Mouse (Mus musculus) CH12.LX (cell line): Measurements from ENCODE around the gene Exosc8. TPM values are rescaled to one million over a fixed set of nuclear protein-coding genes. Genes with fewer than 3 reads are reported as not detected.
A peak's percentile ranks its signal among the peaks of the same experiment; 100 is the strongest.

ENCODE experiments used
- DNase-seq: peaks from one replicate; pipeline ENCODE4 v3.0.0-alpha.2; 2013; ENCODE audit errors: extremely low read depth
- H3K27ac ChIP-seq: 2 replicates; pipeline ENCODE4 v1.5.1; 2012; ENCODE audit warnings: low read depth, mild to moderate bottlenecking, control low read depth, moderate library complexity; ENCODE audit not compliant: insufficient read depth
- H3K27me3 ChIP-seq: replicated peaks from 2 replicates; pipeline ENCODE3; 2012; ENCODE audit warnings: inconsistent platforms
- H3K36me3 ChIP-seq, 2 experiments: replicated peaks in 1 of 2; 2 replicates each; pipeline versions ENCODE3 to v1.6.1; 2012; ENCODE audit warnings: inconsistent platforms in 1 of 2, low read length in 1 of 2, mild to moderate bottlenecking in 1 of 2, mixed read lengths in 1 of 2, moderate library complexity in 1 of 2; ENCODE audit not compliant: control insufficient read depth in 1 of 2, insufficient read depth in 1 of 2
- H3K4me1 ChIP-seq, 2 experiments: 2 replicates each; pipeline ENCODE4 v1.6.1; 2012; ENCODE audit warnings: inconsistent platforms in 1 of 2, moderate library complexity in 1 of 2; ENCODE audit not compliant: insufficient read depth in 2 of 2, control insufficient read depth in 1 of 2
- H3K4me2 ChIP-seq: 2 replicates; pipeline ENCODE4 v1.6.1; 2012; ENCODE audit warnings: low read depth, mild to moderate bottlenecking, control low read depth; ENCODE audit not compliant: poor library complexity, insufficient read depth, severe bottlenecking
- H3K4me3 ChIP-seq, 3 experiments: fragments of 150-350 bp in 1 of 3; sonication (generic) in 1 of 3; replicated peaks in 1 of 3; 2 replicates each; pipeline versions ENCODE3 to v1.5.1; 2011 to 2012; ENCODE audit warnings: low read depth in 2 of 3, low read length in 2 of 3, mild to moderate bottlenecking in 2 of 3, moderate library complexity in 2 of 3, control low read depth in 1 of 3, improper control_type of control experiment in 1 of 3, inconsistent platforms in 1 of 3, mixed read lengths in 1 of 3; ENCODE audit not compliant: poor library complexity in 1 of 3
- H3K79me2 ChIP-seq: replicated peaks from 2 replicates; pipeline ENCODE4 v1.6.1; 2012; ENCODE audit warnings: mild to moderate bottlenecking, moderate library complexity; ENCODE audit not compliant: control insufficient read depth, poor library complexity, insufficient read depth, severe bottlenecking; ENCODE audit errors: extremely low read depth
- H3K9ac ChIP-seq: 2 replicates; pipeline ENCODE4 v1.6.1; 2012; ENCODE audit warnings: low read depth, mild to moderate bottlenecking, control low read depth, moderate library complexity; ENCODE audit not compliant: insufficient read depth
- H3K9me3 ChIP-seq: replicated peaks from 2 replicates; pipeline ENCODE3; 2012; ENCODE audit warnings: low read length, inconsistent platforms, mixed read lengths
- BHLHE40 ChIP-seq: IDR thresholded peaks from 2 replicates; pipeline ENCODE4 v1.6.1; 2011; ENCODE audit warnings: mild to moderate bottlenecking, low read depth, low read length, improper control_type of control experiment
- CTCF ChIP-seq, 2 experiments: IDR thresholded peaks in 1 of 2; conservative IDR thresholded peaks in 1 of 2; 2 replicates each; pipeline ENCODE4 v1.5.1; 2011 to 2012; ENCODE audit warnings: low read depth in 2 of 2, low read length in 2 of 2, improper control_type of control experiment in 1 of 2, inconsistent platforms in 1 of 2, mild to moderate bottlenecking in 1 of 2, moderate library complexity in 1 of 2
- ELF1 ChIP-seq: IDR thresholded peaks from 2 replicates; pipeline ENCODE4 v1.6.1; 2014; ENCODE audit warnings: low read depth, mild to moderate bottlenecking, inconsistent platforms, low read length, improper control_type of control experiment
- ETS1 ChIP-seq: conservative IDR thresholded peaks from 2 replicates; pipeline ENCODE4 v1.6.1; 2012; ENCODE audit warnings: low read depth, mild to moderate bottlenecking, inconsistent platforms, low read length, improper control_type of control experiment, moderate library complexity
- HCFC1 ChIP-seq: IDR thresholded peaks from 2 replicates; pipeline ENCODE4 v1.6.1; 2012; ENCODE audit warnings: low read depth, mild to moderate bottlenecking, inconsistent platforms, low read length, improper control_type of control experiment
- IRF4 ChIP-seq: IDR thresholded peaks from 2 replicates; pipeline ENCODE4 v1.6.1; 2014; ENCODE audit warnings: low read depth, mild to moderate bottlenecking, inconsistent platforms, low read length, improper control_type of control experiment
- MAFK ChIP-seq: IDR thresholded peaks from 2 replicates; pipeline ENCODE4 v1.6.1; 2011; ENCODE audit warnings: low read length, improper control_type of control experiment; ENCODE audit not compliant: insufficient replicate concordance
- MAX ChIP-seq: IDR thresholded peaks from 2 replicates; pipeline ENCODE4 v1.6.1; 2011; ENCODE audit warnings: low read length, improper control_type of control experiment
- MYC ChIP-seq: IDR thresholded peaks from 2 replicates; pipeline ENCODE4 v1.6.1; 2011; ENCODE audit warnings: low read depth, mild to moderate bottlenecking, improper control_type of control experiment, low read length
- NELFE ChIP-seq: IDR thresholded peaks from 2 replicates; pipeline ENCODE4 v1.6.1; 2011; ENCODE audit warnings: low read depth, low read length, improper control_type of control experiment
- NRF1 ChIP-seq: IDR thresholded peaks from 2 replicates; pipeline ENCODE4 v1.6.1; 2014; ENCODE audit warnings: low read depth, mild to moderate bottlenecking, inconsistent platforms, low read length, improper control_type of control experiment, moderate library complexity
- POLR2A ChIP-seq: IDR thresholded peaks from 2 replicates; pipeline ENCODE4 v1.6.1; 2011; ENCODE audit warnings: low read depth, mild to moderate bottlenecking, improper control_type of control experiment, low read length
- POLR2AphosphoS2 ChIP-seq: IDR thresholded peaks from 2 replicates; pipeline ENCODE4 v1.6.1; 2011; ENCODE audit warnings: low read depth, low read length, improper control_type of control experiment
- RAD21 ChIP-seq: IDR thresholded peaks from 2 replicates; pipeline ENCODE4 v1.6.1; 2011; ENCODE audit warnings: low read depth, mild to moderate bottlenecking, low read length, improper control_type of control experiment, moderate library complexity
- RCOR1 ChIP-seq: conservative IDR thresholded peaks from 2 replicates; pipeline ENCODE4 v1.6.1; 2012; ENCODE audit warnings: low read depth, mild to moderate bottlenecking, inconsistent platforms, low read length, improper control_type of control experiment
- SMC3 ChIP-seq: IDR thresholded peaks from 2 replicates; pipeline ENCODE4 v1.6.1; 2011; ENCODE audit warnings: low read depth, low read length, improper control_type of control experiment
- TCF12 ChIP-seq: IDR thresholded peaks from 2 replicates; pipeline ENCODE4 v1.6.1; 2014; ENCODE audit warnings: low read depth, mild to moderate bottlenecking, inconsistent platforms, low read length, improper control_type of control experiment
- ZC3H11A ChIP-seq: IDR thresholded peaks from 2 replicates; pipeline ENCODE4 v1.6.1; 2012; ENCODE audit warnings: low read depth, mild to moderate bottlenecking, inconsistent platforms, low read length, improper control_type of control experiment
- ZMIZ1 ChIP-seq: IDR thresholded peaks from 2 replicates; pipeline ENCODE4 v1.6.1; 2012; ENCODE audit warnings: low read depth, mild to moderate bottlenecking, inconsistent platforms, low read length, improper control_type of control experiment
- dilution Hi-C: fragments of 300-500 bp; cut with MboI; formaldehyde crosslinking; loops from 2 replicates; pipeline ENCODE4 v1.14.3; 2020; ENCODE audit warnings: low sequenced_read_pairs; ENCODE audit not compliant: extremely low pct_unique_long_range_greater_than_20kb, extremely low pct_ligation_motif_present
- in situ Hi-C: fragments of 300-500 bp; cut with MboI; formaldehyde crosslinking; loops from 3 replicates; pipeline ENCODE4 v1.14.3; 2019; ENCODE audit warnings: low sequenced_read_pairs, low pct_ligation_motif_present, low pct_unique_long_range_greater_than_20kb, mixed read lengths
- polyA plus RNA-seq: library from polyadenylated mRNA; unstranded; fragments of >175 nt; gene quantifications from 2 replicates; pipeline ENCODE4 v1.2.1, GENCODE M21; 2012; ENCODE audit warnings: low read depth; ENCODE audit not compliant: insufficient read length
- total RNA-seq, 2 experiments: library from RNA; depleted of rRNA; stranded (reverse); fragments of 300-350 nt in 1 of 2; fragments of >200 nt in 1 of 2; gene quantifications; 2 replicates each; pipeline ENCODE4 v1.2.3; 2012 to 2014

Exosc8 gene
- total and polyA plus RNA-seq, 3 experiments, result 102 to 238 (median 124) TPM

DNA sequence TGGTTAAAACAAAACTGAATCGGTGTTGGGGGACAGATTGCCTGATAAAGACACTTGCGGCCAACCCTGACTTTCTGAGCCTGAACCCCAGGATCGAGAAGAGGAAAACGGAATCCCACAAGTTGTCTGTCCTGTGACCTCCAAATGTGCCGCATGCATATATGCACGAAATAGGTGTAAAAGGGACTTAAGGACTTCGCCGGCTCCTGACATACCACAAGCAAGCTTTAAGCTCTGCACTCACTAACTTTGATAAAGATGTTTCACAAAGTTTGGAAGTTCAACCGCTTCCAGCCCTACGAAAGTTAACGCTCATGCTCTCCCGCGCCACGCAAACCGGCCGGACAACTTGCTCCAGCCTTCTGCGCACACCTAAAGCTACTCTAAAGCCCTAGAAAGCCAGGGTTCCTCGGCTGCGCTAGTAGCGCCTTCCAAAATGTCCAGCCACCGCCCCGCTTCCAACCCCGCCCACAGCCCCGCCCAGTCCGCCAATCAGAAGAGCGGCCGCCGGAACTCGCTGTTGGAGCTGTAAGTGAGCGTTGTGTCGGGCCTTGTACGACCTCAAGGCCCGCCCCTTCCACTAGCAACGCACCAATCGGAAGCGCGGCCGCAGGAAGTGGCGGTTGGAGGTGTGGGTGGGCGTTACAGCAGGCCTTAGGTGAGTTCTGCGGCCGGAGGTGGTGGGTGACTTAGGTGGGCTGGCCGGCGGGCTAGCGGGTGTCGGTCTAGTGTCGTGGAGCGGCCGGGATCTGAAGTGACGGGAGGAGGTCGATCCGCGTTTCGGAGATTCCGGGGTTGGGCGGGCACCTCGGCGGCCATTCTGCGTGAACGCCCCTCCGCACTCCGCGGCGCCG is 42.8 kb downstream of the Exosc8 start, which contains the start of gene Supt20:
Supt20 (plus strand) TSS at position 606 of the 854 bp plus-strand sequence.
- Histone ChIP-seq H3K9me3 (no peaks in the 10 kb centered on the region), H3K27me3 (no peaks in the 10 kb centered on the region), H3K4me3 (peak within 1 kb of the TSS; percentile 76 to 92 (median 84)), H3K79me2 (peaks cover 13% of the 10 kb centered on the region), H3K9ac (peak within 1 kb of the TSS; percentile 84), H3K4me1 (peaks cover 0 to 40% of the 10 kb centered on the region in 2 experiments; a peak in 2 of 4 replicates), H3K36me3 (peaks cover 16 to 20% of the 10 kb centered on the region in 2 experiments), H3K4me2 (peak within 1 kb of the TSS; percentile 54; the same call in 1 of the 2 replicates), H3K27ac (peak within 1 kb of the TSS; percentile 82)
- TF ChIP-seq NRF1 (0 out of 2 replicates have a peak, but pooled peaks have one; percentile 28), RCOR1 (no peak), ETS1 (no peak; the same call in 1 of the 2 replicates), ZC3H11A (no peak), MAFK (no peak), MAX (0 out of 2 replicates have a peak, but pooled peaks have one; percentile 14), ELF1 (peak; percentile 71), POLR2A (peak; percentile 74), ZMIZ1 (peak; percentile 77; the same call in 1 of the 2 replicates), BHLHE40 (no peak), HCFC1 (peak; percentile 79), IRF4 (0 out of 2 replicates have a peak, but pooled peaks have one; percentile 14), NELFE (peak; percentile 81), POLR2AphosphoS2 (peak; percentile 31; the same call in 1 of the 2 replicates), TCF12 (0 out of 2 replicates have a peak, but pooled peaks have one; percentile 19), MYC (0 out of 2 replicates have a peak, but pooled peaks have one; percentile 41)
- dilution Hi-C loops (no loop called here), in situ Hi-C loops (loop anchor here (25.0 kb wide), 1 partner anchor 955 kb away; no protein-coding TSS in a partner anchor)
- peak; percentile 95 for DNase-seq

- in situ Hi-C loops, result loop anchor here (10.0 to 25.0 kb wide), 2 partner anchors 334 to 952 kb away; no protein-coding TSS in a partner anchor
- peaks cover 0 to 7% of the 10 kb centered on the region in 2 experiments; a peak in 2 of 4 replicates for H3K4me1 ChIP-seq
These were observed 46.1 kb downstream of the Exosc8 start for GRCm38 (mm10) chr3:54689091-54689490.

More at GRCm38 (mm10) chr3:54689091-54689490, 46.1 kb downstream of the Exosc8 start:
- no peak overlapping the region for H3K27ac ChIP-seq
- H3K4me3 ChIP-seq, result no peak overlapping the region
- peak; percentile 49 for TF ChIP-seq SMC3
- no peak for TF ChIP-seq POLR2AphosphoS2
- peak in 1 of 2 experiments; percentile 73; a peak in 3 of 4 replicates for TF ChIP-seq CTCF (conservative IDR thresholded peaks at IDR 0.05 in 1 of 2, IDR thresholded peaks at IDR 0.05 in 1 of 2; ENCODE audit: low read depth in 2 of 2, low read length in 2 of 2)
- no peak for TF ChIP-seq MAX
- peak; percentile 77 for TF ChIP-seq RAD21
- TF ChIP-seq, all 38 proteins: peak for 3
- DNase-seq, result no peak
- dilution Hi-C loops, result no loop called here
- no peak overlapping the region for H3K4me2 ChIP-seq
- H3K36me3 ChIP-seq, result no peaks in the 10 kb centered on the region
- H3K9ac ChIP-seq, result no peak overlapping the region
- no peaks in the 10 kb centered on the region for H3K27me3 ChIP-seq
- H3K79me2 ChIP-seq, result no peaks in the 10 kb centered on the region
- H3K9me3 ChIP-seq, result no peaks in the 10 kb centered on the region
